Mouse (Mus musculus): ENCODE results near the gene Mroh7. TPM values are rescaled to one million over a fixed set of nuclear protein-coding genes. Genes with fewer than 3 reads are reported as not detected.

Gene Mroh7
- polyA plus RNA-seq, 1 experiment from 2014 or later, result not detected

- peak; percentile 41 for DNase-seq (ENCODE audit: low spot score)
Measured at GRCm38 (mm10) chr4:106699989-106700388, 30.7 kb downstream of the Mroh7 start.

- DNase-seq (ENCODE audit: low spot score), result no peak
Measured at GRCm38 (mm10) chr4:106693841-106694430, 36.8 kb downstream of the Mroh7 start.

- DNase-seq (ENCODE audit: low spot score), result no peak
Measured at GRCm38 (mm10) chr4:106688636-106689296, 42.0 kb downstream of the Mroh7 start.

GRCm38 (mm10) chr4:106680955-106681354, 49.8 kb downstream of the Mroh7 start:
- DNase-seq (ENCODE audit: low spot score), result no peak

- DNase-seq (ENCODE audit: low spot score), result no peak
Measured at GRCm38 (mm10) chr4:106679152-106679551, 51.6 kb downstream of the Mroh7 start.

GRCm38 (mm10) chr4:106678442-106679118, 52.1 kb downstream of the Mroh7 start, which contains the start of gene Ttc4:
TSS of gene Ttc4 (minus strand) at chr4:106678944.
- DNase-seq (ENCODE audit: low spot score), result peak; percentile 94

- no peak for DNase-seq (ENCODE audit: low spot score)
Measured at GRCm38 (mm10) chr4:106676749-106677148, 54.0 kb downstream of the Mroh7 start.

GRCm38 (mm10) chr4:106666546-106666945, 64.2 kb downstream of the Mroh7 start:
- no peak for DNase-seq (ENCODE audit: low spot score)

GRCm38 (mm10) chr4:106665673-106666072, 65.1 kb downstream of the Mroh7 start:
- no peak for DNase-seq (ENCODE audit: low spot score)

GRCm38 (mm10) chr4:106665269-106665668, 65.5 kb downstream of the Mroh7 start:
- no peak for DNase-seq (ENCODE audit: low spot score)

- no peak for DNase-seq (ENCODE audit: low spot score)
Measured at GRCm38 (mm10) chr4:106664697-106665096, 66.0 kb downstream of the Mroh7 start.

GRCm38 (mm10) chr4:106663956-106664470, 66.7 kb downstream of the Mroh7 start:
- no peak for DNase-seq (ENCODE audit: low spot score)

GRCm38 (mm10) chr4:106655681-106656080, 75.0 kb downstream of the Mroh7 start:
- no peak for DNase-seq (ENCODE audit: low spot score)

GRCm38 (mm10) chr4:106653051-106653450, 77.7 kb downstream of the Mroh7 start:
- no peak for DNase-seq (ENCODE audit: low spot score)

- DNase-seq (ENCODE audit: low spot score), result no peak
Measured at GRCm38 (mm10) chr4:106652546-106652945, 78.2 kb downstream of the Mroh7 start.

GRCm38 (mm10) chr4:106650833-106651527, 79.7 kb downstream of the Mroh7 start, which contains the start of gene Pars2:
TSS of gene Pars2 (plus strand) at chr4:106651069.
- peak; percentile 99 for DNase-seq (ENCODE audit: low spot score)

- no peak for DNase-seq (ENCODE audit: low spot score)
Measured at GRCm38 (mm10) chr4:106647137-106647536, 83.6 kb downstream of the Mroh7 start.

GRCm38 (mm10) chr4:106645797-106646196, 84.9 kb downstream of the Mroh7 start:
- DNase-seq (ENCODE audit: low spot score), result no peak

- DNase-seq (ENCODE audit: low spot score), result no peak
Measured at GRCm38 (mm10) chr4:106644218-106644610, 86.5 kb downstream of the Mroh7 start.

- DNase-seq (ENCODE audit: low spot score), result no peak
Measured at GRCm38 (mm10) chr4:106643483-106644217, 87.1 kb downstream of the Mroh7 start.

GRCm38 (mm10) chr4:106634086-106634479, 96.6 kb downstream of the Mroh7 start:
- DNase-seq (ENCODE audit: low spot score), result no peak
